Mouse (Mus musculus): Measurements from ENCODE around the gene C2cd4b. TPM values are rescaled to one million over a fixed set of nuclear protein-coding genes. Genes with fewer than 3 reads are reported as not detected.

Gene C2cd4b
- polyA plus RNA-seq, 1 experiment from 2014 or later: 0.16 TPM

GRCm38 (mm10) chr9:67766948-67767347 is 7.7 kb downstream of the C2cd4b start:
- 0 out of 2 replicates have a peak, but pooled peaks have one; percentile 41 for ATAC-seq (ENCODE audit: low read depth)
- Histone ChIP-seq H3K27me3 (ENCODE audit: control insufficient read depth, insufficient read depth, low read depth, low read length) (no peaks in the 10 kb centered on the region), H3K36me3 (ENCODE audit: control insufficient read depth, insufficient read depth, low read length) (no peaks in the 10 kb centered on the region), H3K4me3 (ENCODE audit: low read length) (no peak overlapping the region), H3K9ac (ENCODE audit: low read length) (no peak overlapping the region), H3K4me1 (replicated peaks; ENCODE audit: control insufficient read depth, insufficient read depth, low read length) (peaks cover 7% of the 10 kb centered on the region), H3K27ac (ENCODE audit: low read length) (no peak overlapping the region), H3K4me2 (ENCODE audit: low read depth, low read length) (no peak overlapping the region), H3K9me3 (ENCODE audit: control insufficient read depth, low read length) (0 out of 2 replicates have a peak, but pooled peaks cover 2% of the 10 kb centered on the region)
- WGBS: 45% methylated on average over 3 of the region's 3 CpGs

GRCm38 (mm10) chr9:67768843-67769242 is 9.6 kb downstream of the C2cd4b start:
- H3K36me3 ChIP-seq (ENCODE audit: control insufficient read depth, insufficient read depth, low read length): no peaks in the 10 kb centered on the region
- WGBS: 70% methylated on average over 4 of the region's 4 CpGs

DNA sequence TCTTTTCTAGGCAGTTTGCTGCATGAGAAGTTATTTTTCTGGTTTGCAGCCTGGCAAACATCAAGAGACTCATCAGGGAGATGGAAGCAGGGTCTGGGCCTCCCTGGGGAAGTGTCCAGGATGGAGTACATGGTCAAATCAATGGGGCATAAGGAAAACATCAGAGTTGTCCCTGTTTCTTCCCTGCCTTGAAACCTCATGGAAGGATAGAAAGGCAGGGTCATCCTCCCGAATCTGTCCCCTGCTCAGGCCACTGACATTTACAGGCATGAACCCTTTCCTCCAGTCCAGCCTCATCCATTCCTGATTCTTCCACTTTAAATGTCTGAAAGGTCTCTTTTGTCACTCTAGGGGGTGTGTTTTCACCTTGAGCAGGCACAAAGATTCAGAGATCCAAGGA is 10.2 kb downstream of the C2cd4b start:
- no peaks in the 10 kb centered on the region for H3K27me3 ChIP-seq (ENCODE audit: control insufficient read depth, insufficient read depth, low read depth, low read length)
- H3K4me3 ChIP-seq (ENCODE audit: low read length): no peak overlapping the region
- no peaks in the 10 kb centered on the region for H3K9me3 ChIP-seq (ENCODE audit: control insufficient read depth, low read length)
- peaks cover 7% of the 10 kb centered on the region for H3K4me1 ChIP-seq (replicated peaks; ENCODE audit: control insufficient read depth, insufficient read depth, low read length)
- no peak overlapping the region for H3K9ac ChIP-seq (ENCODE audit: low read length)
- 83% methylated on average over 1 of the region's 1 CpGs for WGBS
- no peak for ATAC-seq (ENCODE audit: low read depth)
- no peaks in the 10 kb centered on the region for H3K36me3 ChIP-seq (ENCODE audit: control insufficient read depth, insufficient read depth, low read length)
- H3K27ac ChIP-seq (ENCODE audit: low read length): no peak overlapping the region
- no peak overlapping the region for H3K4me2 ChIP-seq (ENCODE audit: low read depth, low read length)

More at GRCm38 (mm10) chr9:67768843-67769242, 9.6 kb downstream of the C2cd4b start:
- H3K27ac ChIP-seq (ENCODE audit: low read length): no peak overlapping the region
- no peaks in the 10 kb centered on the region for H3K9me3 ChIP-seq (ENCODE audit: control insufficient read depth, low read length)
- no peak overlapping the region for H3K4me2 ChIP-seq (ENCODE audit: low read depth, low read length)
- H3K9ac ChIP-seq (ENCODE audit: low read length): no peak overlapping the region
- H3K4me1 ChIP-seq (replicated peaks; ENCODE audit: control insufficient read depth, insufficient read depth, low read length): peaks cover 7% of the 10 kb centered on the region
- H3K4me3 ChIP-seq (ENCODE audit: low read length): no peak overlapping the region
- no peak for ATAC-seq (ENCODE audit: low read depth)
- no peaks in the 10 kb centered on the region for H3K27me3 ChIP-seq (ENCODE audit: control insufficient read depth, insufficient read depth, low read depth, low read length)

- ATAC-seq (ENCODE audit: low read depth): peak; percentile 83
- Histone ChIP-seq H3K27ac (ENCODE audit: low read length) (peak overlapping the region; percentile 86), H3K4me1 (replicated peaks; ENCODE audit: control insufficient read depth, insufficient read depth, low read length) (peaks cover 7% of the 10 kb centered on the region)
Measured at GRCm38 (mm10) chr9:67771293-67771692, 12.1 kb downstream of the C2cd4b start.

GRCm38 (mm10) chr9:67774201-67774600 is 15.0 kb downstream of the C2cd4b start:
- Histone ChIP-seq H3K27me3 (ENCODE audit: control insufficient read depth, insufficient read depth, low read depth, low read length) (no peaks in the 10 kb centered on the region), H3K4me2 (ENCODE audit: low read depth, low read length) (no peak overlapping the region), H3K36me3 (ENCODE audit: control insufficient read depth, insufficient read depth, low read length) (no peaks in the 10 kb centered on the region), H3K4me1 (replicated peaks; ENCODE audit: control insufficient read depth, insufficient read depth, low read length) (peaks cover 10% of the 10 kb centered on the region), H3K9ac (ENCODE audit: low read length) (no peak overlapping the region), H3K4me3 (ENCODE audit: low read length) (no peak overlapping the region), H3K9me3 (ENCODE audit: control insufficient read depth, low read length) (no peaks in the 10 kb centered on the region), H3K27ac (ENCODE audit: low read length) (peak overlapping the region; percentile 4)
- ATAC-seq (ENCODE audit: low read depth): peak; percentile 68
- WGBS: 43% methylated on average over 6 of the region's 6 CpGs

More at GRCm38 (mm10) chr9:67771293-67771692, 12.1 kb downstream of the C2cd4b start:
- Histone ChIP-seq H3K27me3 (ENCODE audit: control insufficient read depth, insufficient read depth, low read depth, low read length) (no peaks in the 10 kb centered on the region), H3K9ac (ENCODE audit: low read length) (no peak overlapping the region), H3K4me2 (ENCODE audit: low read depth, low read length) (0 out of 2 replicates have a peak overlapping the region, but pooled peaks have one; percentile 0), H3K4me3 (ENCODE audit: low read length) (no peak overlapping the region), H3K36me3 (ENCODE audit: control insufficient read depth, insufficient read depth, low read length) (no peaks in the 10 kb centered on the region), H3K9me3 (ENCODE audit: control insufficient read depth, low read length) (no peaks in the 10 kb centered on the region)
- 11% methylated on average over 7 of the region's 7 CpGs for WGBS

- no peak overlapping the region for H3K9ac ChIP-seq (ENCODE audit: low read length)
- WGBS: 9% methylated on average over 8 of the region's 8 CpGs
- no peaks in the 10 kb centered on the region for H3K36me3 ChIP-seq (ENCODE audit: control insufficient read depth, insufficient read depth, low read length)
- H3K4me2 ChIP-seq (ENCODE audit: low read depth, low read length): no peak overlapping the region
- no peaks in the 10 kb centered on the region for H3K9me3 ChIP-seq (ENCODE audit: control insufficient read depth, low read length)
- no peak overlapping the region for H3K27ac ChIP-seq (ENCODE audit: low read length)
- peaks cover 5% of the 10 kb centered on the region for H3K4me1 ChIP-seq (replicated peaks; ENCODE audit: control insufficient read depth, insufficient read depth, low read length)
- H3K27me3 ChIP-seq (ENCODE audit: control insufficient read depth, insufficient read depth, low read depth, low read length): no peaks in the 10 kb centered on the region
- no peak overlapping the region for H3K4me3 ChIP-seq (ENCODE audit: low read length)
- peak; percentile 51 for ATAC-seq (ENCODE audit: low read depth)
Measured at GRCm38 (mm10) chr9:67778553-67778952, 19.3 kb downstream of the C2cd4b start.

DNA sequence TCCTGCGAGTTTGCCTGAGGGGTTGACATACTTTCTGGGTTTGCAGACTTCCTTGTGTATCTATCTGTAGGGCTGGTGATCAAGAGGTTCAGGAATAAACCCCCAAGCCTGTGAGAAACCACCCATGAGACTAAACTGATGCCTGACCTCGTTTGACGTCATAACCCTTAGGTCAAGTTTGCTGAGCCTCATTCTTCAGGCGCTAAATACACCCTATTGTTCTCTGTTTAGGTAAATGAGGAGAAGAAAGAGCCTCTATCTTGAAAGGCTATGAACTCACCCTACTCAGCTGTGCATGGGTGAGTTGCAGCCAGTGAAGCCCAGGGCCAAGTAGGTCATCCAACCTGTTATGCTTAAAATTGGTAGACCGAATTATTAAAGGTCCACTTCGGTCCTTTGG is 23.5 kb downstream of the C2cd4b start:
- no peak overlapping the region for H3K4me3 ChIP-seq (ENCODE audit: low read length)

GRCm38 (mm10) chr9:67783464-67783863 is 24.2 kb downstream of the C2cd4b start:
- no peaks in the 10 kb centered on the region for H3K27me3 ChIP-seq (ENCODE audit: control insufficient read depth, insufficient read depth, low read depth, low read length)

More for the DNA sequence above, 23.5 kb downstream of the C2cd4b start:
- H3K4me1 ChIP-seq (replicated peaks; ENCODE audit: control insufficient read depth, insufficient read depth, low read length): peaks cover 5% of the 10 kb centered on the region
- H3K36me3 ChIP-seq (ENCODE audit: control insufficient read depth, insufficient read depth, low read length): no peaks in the 10 kb centered on the region
- H3K9ac ChIP-seq (ENCODE audit: low read length): no peak overlapping the region
- no peak overlapping the region for H3K4me2 ChIP-seq (ENCODE audit: low read depth, low read length)
- no peaks in the 10 kb centered on the region for H3K9me3 ChIP-seq (ENCODE audit: control insufficient read depth, low read length)
- no peak overlapping the region for H3K27ac ChIP-seq (ENCODE audit: low read length)
- H3K27me3 ChIP-seq (ENCODE audit: control insufficient read depth, insufficient read depth, low read depth, low read length): no peaks in the 10 kb centered on the region
- no peak for ATAC-seq (ENCODE audit: low read depth)
- WGBS: 50% methylated on average over 6 of the region's 6 CpGs

GRCm38 (mm10) chr9:67783925-67784324 is 24.7 kb downstream of the C2cd4b start:
- Histone ChIP-seq H3K4me1 (replicated peaks; ENCODE audit: control insufficient read depth, insufficient read depth, low read length) (no peaks in the 10 kb centered on the region), H3K9ac (ENCODE audit: low read length) (no peak overlapping the region), H3K27me3 (ENCODE audit: control insufficient read depth, insufficient read depth, low read depth, low read length) (no peaks in the 10 kb centered on the region), H3K4me2 (ENCODE audit: low read depth, low read length) (no peak overlapping the region), H3K36me3 (ENCODE audit: control insufficient read depth, insufficient read depth, low read length) (no peaks in the 10 kb centered on the region), H3K27ac (ENCODE audit: low read length) (no peak overlapping the region), H3K4me3 (ENCODE audit: low read length) (no peak overlapping the region), H3K9me3 (ENCODE audit: control insufficient read depth, low read length) (no peaks in the 10 kb centered on the region)
- no peak for ATAC-seq (ENCODE audit: low read depth)

More at GRCm38 (mm10) chr9:67783464-67783863, 24.2 kb downstream of the C2cd4b start:
- no peak overlapping the region for H3K9ac ChIP-seq (ENCODE audit: low read length)
- peaks cover 3% of the 10 kb centered on the region for H3K4me1 ChIP-seq (replicated peaks; ENCODE audit: control insufficient read depth, insufficient read depth, low read length)
- no peak overlapping the region for H3K4me2 ChIP-seq (ENCODE audit: low read depth, low read length)
- 87% methylated on average over 3 of the region's 3 CpGs for WGBS
- H3K27ac ChIP-seq (ENCODE audit: low read length): no peak overlapping the region
- H3K9me3 ChIP-seq (ENCODE audit: control insufficient read depth, low read length): no peaks in the 10 kb centered on the region
- ATAC-seq (ENCODE audit: low read depth): no peak
- H3K4me3 ChIP-seq (ENCODE audit: low read length): no peak overlapping the region
- H3K36me3 ChIP-seq (ENCODE audit: control insufficient read depth, insufficient read depth, low read length): no peaks in the 10 kb centered on the region

DNA sequence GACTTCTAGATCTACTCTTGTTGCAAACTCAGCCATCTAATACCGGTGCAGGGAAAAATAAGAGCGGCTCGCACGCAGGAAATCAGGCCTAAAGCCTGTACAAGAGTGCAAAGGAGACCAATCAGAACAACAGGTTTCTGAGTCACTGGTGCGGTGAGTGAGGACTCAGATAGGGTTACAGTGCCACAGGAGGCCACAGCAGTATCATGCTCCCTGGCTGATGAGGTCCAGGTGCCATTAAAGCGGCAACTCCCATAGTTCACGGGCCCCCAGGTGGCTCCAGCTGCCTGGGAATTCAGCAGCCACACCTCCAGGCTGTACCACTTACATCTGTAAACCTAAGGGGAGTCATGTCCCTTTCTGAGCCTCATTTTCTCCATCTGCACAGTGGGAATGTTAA is 27.1 kb downstream of the C2cd4b start:
- Histone ChIP-seq H3K4me1 (replicated peaks; ENCODE audit: control insufficient read depth, insufficient read depth, low read length) (no peaks in the 10 kb centered on the region), H3K4me3 (ENCODE audit: low read length) (no peak overlapping the region)

More for the DNA sequence above, 27.1 kb downstream of the C2cd4b start:
- Histone ChIP-seq H3K9me3 (ENCODE audit: control insufficient read depth, low read length) (no peaks in the 10 kb centered on the region), H3K4me2 (ENCODE audit: low read depth, low read length) (no peak overlapping the region), H3K9ac (ENCODE audit: low read length) (no peak overlapping the region), H3K27ac (ENCODE audit: low read length) (no peak overlapping the region), H3K36me3 (ENCODE audit: control insufficient read depth, insufficient read depth, low read length) (no peaks in the 10 kb centered on the region), H3K27me3 (ENCODE audit: control insufficient read depth, insufficient read depth, low read depth, low read length) (no peaks in the 10 kb centered on the region)
- 80% methylated on average over 7 of the region's 7 CpGs for WGBS
- no peak for ATAC-seq (ENCODE audit: low read depth)

Data from lung, embryonic 16.5 days (tissue).